Mouse (Mus musculus) naive thymus-derived CD4-positive, alpha-beta T cell, adult 2 months (primary cell): Measurements from ENCODE around the gene Ccdc40.

Experiments used
- DNase-seq: peaks from one replicate; pipeline ENCODE4 v3.0.0-alpha.2; 2011; ENCODE audit warnings: low read depth

Gene Ccdc40

DNA sequence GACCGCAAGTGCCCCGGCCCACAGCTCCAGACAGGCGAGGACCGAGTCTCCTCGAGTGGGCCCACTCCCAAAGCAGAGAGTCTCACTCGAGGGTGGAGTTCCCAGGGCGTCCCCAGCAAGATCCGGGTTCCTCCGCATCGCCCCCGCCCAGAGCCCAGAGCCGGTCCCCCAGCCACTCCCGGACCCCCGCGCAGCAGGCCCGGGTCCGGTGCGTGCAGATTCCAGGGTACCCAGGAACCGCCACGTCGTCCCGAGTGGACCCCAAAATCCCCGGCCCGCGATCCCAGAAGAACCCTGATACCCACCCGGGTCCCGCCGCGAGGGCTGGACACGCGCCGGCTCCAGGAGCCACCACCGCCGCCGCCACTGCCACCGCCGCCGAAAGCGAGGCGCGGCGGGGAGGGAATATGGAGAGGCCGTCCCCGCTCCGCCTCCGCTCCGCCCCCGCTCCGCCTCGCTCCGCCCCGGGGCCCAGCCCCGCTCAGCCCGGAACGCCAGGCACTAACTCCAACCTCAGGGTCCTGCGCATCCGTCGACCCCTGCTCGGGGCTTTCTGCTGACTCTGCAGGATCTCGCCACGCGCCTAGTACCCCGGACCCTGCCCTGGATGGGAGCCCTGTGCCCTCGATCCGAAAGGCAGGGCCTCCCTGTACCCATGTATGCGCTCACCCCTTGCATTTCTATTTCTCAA lies at the start of gene Ccdc40, which contains the start of gene Tbc1d16:
Ccdc40 (plus strand) TSS at position 482 of the 691 bp plus-strand sequence.
Tbc1d16 (minus strand) TSS at position 409 of the 691 bp plus-strand sequence.
- DNase-seq, result peak; percentile 80

DNA sequence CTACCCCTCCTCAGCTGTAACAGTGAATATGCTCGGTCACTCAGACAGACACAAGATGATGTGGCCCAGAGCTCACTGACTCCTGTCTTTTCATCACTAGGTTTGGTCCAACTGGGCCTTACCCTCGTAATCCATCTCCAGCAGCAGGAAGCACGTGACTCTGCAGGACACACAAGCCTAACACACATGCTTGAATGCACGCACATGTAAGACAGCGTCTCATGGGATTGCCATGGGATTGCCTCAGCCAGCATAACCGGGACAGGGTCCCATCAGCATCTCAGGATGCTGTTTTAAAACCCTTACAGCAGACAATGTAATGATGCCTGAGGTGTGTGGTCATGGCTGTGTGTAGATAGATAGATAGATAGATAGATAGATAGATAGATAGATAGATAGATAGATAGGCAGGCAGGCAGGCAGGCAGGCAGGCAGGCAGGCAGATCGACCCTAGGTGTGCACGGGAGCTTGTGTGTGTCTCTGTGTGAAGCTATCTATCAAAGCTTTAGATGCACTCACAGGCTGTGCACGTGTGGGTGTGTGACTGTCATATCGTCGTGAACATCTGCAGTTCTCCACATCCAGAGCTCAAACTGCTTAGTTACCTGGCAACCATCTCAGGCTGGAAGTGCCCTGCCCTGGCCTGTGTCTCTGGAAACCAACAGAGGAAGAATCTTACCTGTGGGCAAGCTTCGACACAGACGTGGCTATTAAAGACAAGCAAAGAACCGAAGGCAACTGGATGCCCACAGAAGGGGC lies 47.4 kb upstream of the Ccdc40 start:
- DNase-seq, result peak; percentile 41

DNA sequence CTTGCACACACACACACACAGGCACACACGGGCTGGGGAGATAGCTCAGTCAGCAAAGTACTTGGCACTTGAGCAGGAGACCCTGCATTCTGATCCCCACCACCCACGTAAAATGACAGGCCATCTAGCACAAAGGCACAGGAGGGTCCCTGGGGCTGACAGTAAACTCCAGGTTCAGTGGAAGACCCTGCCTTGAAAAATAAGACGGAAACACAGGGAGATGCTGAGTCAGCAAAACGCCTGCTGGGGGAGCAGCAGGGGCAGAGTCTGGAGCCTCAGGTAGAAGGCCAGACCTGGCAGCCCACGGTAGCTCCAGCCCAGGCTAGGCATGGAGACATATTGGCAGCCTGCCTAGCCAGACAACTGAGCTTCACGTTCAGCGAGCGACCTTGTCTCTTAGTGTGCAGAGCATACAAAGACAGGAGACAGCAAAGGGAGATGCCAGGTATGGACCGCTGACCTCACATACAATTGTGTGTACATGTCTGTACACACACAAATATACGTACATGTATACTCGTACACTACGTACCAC lies 46.4 kb upstream of the Ccdc40 start:
- DNase-seq, result no peak

DNA sequence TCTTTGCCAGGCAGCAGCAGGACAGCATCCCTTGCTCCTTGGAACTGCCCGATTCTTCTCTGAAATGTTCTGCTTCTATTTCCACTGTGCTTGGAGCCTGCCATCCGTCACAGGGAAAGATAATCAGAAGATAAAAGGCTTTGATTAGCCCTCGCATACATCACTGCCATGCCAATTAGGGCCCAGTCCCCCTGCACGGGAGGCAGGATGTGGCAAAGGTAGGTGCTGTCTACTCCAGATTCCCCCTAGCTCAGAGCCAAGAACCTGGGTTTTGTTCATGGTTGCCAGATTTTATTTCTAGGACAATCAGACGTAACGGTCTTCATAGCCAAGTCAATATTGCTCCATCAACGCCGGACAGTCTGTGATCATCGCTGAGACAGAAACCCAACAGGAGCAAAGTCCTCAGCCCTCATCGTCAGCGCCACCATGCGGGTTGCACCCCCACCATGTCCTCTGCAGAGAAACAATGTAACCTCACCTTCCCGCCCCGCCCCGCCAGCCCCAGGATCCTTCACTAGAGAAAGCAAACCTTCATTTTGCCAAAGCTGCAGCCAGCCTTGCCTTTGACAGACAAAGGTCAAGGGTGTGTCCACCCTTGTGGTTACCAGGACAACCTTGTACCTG lies 44.6 kb upstream of the Ccdc40 start:
- peak; percentile 61 for DNase-seq

DNA sequence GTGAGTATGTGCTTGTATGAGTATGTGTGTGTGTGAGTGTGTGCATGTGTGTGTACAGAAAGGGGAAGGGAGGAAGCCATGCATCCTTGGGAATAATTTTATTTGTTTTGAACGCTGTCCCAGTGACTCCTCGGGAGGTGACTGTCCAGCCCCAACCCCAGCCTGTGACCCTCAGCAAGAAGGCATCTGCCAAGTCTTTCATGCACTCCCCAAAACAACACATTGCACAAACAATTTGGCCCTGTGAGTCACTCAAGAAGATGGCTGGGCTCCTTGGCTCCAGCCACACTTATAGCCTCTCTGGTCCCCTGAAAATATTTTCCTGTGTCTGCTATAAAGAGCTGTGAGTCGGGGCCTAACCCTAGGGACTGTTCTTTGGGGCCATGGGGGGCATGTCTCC lies 42.0 kb upstream of the Ccdc40 start:
- no peak for DNase-seq

DNA sequence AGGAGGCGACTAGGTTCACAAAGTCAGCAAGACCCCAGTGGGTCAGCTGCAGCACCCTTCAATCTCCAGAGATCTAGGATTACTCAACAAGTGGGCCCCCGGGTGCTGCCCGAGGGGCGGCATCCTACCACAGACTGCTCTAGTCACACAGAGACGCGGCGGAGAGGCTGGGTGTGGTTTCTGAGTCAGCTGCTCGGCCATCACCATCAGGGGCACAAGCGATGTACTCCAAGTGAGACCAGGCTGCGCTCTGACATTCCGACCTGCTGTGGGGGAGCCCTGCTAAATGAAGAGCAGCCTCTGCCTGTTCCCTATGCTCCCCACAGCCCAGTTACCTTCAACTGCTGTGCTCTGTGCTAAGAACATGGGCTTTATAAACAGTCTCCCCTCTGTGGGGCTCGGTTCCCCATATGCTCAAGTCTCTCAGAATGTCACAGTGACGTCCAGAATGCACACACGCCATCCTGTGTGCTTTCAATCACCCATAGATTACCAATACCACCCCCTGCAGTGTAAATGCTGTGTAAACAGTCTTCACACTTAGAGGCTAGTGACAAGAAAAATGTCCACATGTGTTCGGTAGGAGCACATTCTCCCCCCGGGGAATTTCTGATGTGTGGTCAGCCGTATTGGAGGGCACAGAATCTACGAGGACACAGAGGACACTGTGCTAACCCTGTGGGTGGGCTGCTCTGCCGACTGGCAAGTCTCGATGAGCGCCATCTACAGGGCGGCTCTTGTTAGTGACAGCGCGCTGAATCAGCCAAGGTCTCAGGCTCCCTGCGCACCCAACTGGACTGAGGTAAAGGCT lies 41.2 kb upstream of the Ccdc40 start:
- peak; percentile 89 for DNase-seq

DNA sequence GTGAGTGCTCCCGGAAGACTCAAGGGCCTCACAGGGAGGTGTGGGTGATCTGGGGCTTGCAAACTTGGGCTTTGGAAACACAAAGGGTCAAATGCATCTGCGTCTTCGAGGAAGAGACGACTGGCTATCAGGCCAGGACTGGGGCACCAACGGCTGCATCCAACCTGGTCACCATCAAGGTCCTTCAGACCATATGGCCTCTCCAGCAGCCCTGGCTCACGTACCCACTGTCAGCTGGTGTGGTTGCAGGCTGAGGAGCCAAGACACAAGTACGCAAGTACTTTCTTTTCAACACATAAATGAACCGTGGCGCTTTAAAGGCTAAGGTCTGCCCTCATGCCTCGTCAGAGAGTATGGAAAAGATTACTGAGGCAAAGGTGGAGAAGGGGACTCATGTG lies 40.6 kb upstream of the Ccdc40 start:
- no peak for DNase-seq

DNA sequence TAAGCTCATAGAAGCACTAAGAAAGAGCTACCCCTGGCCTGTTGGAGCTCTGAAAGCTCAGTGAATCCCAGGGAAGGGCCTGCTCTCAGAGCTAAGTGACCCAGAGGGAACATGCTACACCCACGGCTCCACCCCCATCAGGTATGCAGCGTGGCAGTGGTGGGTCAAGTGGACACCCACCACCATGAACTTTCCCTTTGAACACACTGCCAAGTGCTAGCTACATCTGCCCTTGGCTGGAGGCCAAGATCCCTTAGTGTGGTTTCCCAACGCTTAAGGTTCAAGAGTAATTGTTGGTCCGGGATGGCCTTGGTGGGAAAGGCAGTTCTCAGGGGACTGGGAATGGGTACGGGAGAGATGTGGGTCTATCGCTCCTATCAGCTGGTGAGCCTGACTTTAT lies 40.0 kb upstream of the Ccdc40 start:
- peak; percentile 26 for DNase-seq

DNA sequence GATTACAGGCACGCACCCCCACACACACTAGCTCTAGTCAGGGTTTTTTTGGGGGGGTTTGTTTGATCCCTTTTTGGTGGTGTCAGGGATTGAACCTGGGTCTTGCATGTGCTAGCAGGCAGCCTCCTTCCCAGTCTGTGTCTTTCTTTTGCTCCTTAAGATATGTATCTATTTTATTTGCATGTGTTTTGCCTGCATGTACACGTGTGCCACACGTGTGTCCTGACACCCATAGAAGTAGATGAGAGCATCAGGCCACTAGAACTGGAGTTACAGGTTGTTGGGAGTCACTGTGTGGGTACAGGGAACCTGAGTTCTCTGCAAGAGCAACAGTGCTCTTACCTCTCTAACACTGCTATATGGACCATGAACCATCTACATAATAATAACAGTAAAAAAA lies 39.1 kb upstream of the Ccdc40 start:
- DNase-seq, result peak; percentile 29

DNA sequence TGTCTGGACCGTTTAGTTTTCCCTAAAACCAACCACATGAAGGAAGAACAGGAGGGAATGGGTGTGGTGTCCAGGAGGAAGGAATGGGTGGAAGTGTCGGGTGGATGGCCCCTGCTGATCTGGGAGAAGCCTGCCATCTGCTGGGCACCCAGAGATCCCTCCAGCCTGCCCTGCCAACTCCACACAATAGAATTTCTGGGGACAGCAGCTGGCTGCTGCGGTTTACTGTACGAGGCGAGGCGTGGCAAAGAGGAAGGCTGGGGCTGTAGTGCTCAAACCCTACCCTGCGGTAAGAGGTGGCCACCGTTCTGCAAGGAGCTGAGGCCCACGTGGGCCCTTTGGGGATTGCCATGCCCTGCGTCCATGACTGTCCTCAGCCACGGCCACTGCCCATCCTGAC lies 37.9 kb upstream of the Ccdc40 start:
- DNase-seq, result peak; percentile 80

DNA sequence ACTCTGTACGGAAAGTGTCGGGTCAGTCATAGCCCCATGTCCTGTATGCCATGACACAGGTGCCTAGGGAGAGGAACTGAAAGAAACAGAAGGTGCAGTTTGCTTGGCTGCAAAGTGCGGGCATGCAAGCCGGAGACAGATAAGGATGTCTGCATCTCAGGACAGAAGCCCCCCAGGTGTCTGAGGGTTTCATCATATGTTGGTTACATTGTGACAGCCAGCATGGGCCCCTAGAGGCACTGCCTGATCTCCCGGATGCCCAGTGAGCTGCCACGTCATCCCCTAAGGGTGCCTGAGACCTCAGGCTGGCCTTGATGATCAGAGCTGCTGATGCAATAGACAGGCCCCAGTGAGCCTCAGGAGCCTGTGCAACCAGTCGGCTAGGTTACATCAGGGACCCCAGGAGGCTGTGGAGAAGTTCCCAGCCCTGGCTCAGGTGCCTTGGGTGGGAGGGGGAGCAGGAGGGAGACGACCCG lies 36.7 kb upstream of the Ccdc40 start:
- no peak for DNase-seq

DNA sequence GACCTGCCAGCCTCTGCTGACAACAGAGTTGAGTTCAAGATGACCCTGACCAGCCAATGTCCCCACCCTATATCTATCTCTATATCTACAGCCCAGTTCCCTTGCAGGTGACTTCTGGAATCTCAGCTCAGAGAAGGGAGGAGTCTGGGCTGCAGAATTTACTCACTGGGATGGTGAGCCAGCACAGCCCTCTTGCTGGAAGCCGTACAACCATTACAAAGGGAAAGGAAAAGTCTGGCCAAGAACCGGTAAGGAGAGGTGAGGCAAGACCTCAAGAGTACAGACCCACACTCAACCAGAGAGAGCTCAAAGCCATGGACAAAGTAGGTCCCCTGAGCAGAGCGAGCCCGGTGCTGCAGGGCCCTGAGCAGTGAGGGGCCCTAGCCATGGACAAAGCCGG lies 36.2 kb upstream of the Ccdc40 start:
- no peak for DNase-seq

DNA sequence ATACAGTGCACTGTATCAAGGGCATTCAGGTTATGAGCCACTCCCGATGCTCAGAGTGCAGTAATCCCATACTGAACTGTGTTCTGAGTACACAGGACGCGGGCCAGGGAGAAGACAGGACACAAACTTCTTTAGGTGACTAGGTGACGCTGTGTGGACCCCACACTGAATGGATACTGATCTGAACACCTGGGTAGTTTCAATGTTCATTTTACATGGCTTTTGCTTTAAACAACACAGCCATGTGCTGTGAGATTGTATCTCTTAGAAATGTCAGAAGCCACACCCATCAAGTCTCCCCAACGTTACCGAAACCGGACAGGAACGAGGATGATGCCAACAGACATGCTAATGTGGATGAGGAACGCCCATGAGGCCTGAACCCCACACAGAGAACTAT lies 35.8 kb upstream of the Ccdc40 start:
- DNase-seq, result no peak

DNA sequence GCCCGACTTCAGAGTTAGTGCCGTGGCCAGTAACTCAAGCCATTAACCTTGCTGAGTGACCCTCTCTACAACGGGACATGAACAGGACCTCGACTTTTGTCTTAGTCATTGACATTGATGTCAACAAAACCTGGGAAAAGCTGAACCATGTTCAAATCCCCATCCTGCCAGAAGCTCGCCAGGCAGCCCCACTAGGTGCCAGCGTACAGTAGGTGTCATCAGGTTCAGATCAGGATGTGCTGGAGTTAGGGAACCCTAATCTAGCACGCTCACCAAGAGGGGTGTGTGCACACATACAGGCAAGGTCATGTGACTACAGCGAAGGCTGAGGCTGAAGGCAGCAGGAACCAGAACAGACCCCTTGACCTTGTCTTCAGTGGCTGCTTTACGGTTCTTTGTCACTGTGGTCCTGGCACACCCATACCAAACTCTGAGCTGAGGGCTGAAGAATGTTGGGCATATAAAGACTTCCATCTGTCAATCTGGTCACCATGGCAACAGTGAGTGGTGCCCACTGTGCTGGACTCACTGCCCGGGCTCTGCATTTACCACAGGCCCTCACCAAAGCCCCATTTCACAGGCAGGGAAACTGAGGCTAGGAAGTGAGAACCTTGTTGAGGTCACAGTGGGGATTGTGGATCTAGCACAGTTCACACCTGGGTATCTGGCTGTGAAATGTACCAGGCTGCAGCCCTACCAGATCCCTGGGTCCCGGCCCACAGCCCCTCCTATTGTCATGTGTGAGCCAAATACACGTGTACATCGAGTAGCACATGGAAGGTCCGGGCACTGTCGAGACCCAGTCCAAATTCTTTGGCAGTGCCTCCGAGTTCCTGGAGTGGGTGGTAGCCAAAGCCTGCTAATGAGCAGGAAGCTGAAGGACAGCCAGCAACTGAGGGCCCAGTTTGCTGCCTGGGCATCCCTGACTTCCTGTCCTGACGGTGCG lies 30.5 kb upstream of the Ccdc40 start:
- DNase-seq, result no peak

DNA sequence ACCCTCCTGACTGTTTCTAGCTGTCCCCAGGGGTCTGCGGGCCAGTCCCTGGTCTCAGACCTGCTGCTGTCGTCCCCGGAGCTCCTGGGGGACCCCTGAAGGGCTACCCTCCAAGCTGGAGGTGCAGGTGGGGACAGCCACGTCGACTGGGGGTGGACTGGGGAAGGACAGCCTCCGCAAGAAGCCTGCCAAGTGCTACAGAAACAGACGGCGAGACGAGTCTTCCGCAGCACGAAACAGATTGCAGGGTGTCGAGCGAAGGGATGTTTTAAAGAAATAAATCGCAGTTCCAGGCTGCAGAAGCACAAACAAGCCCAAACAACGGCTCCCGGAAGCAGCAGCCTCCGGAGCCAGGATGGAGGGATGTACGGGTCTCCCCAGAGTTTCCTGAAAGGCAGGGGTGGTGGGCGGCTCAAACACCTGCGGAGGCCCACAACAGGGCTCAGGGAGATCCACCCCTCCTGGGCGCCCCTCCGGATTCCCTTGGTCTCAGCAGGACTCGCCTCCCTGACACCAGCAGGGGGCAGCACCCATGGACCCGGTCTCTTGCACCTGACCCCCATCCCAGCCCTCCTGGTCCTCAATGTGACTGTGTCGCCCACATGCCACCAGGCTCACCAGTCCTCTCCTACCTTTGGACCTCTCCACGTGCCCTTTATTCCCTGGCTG lies 29.7 kb upstream of the Ccdc40 start:
- DNase-seq, result peak; percentile 62

DNA sequence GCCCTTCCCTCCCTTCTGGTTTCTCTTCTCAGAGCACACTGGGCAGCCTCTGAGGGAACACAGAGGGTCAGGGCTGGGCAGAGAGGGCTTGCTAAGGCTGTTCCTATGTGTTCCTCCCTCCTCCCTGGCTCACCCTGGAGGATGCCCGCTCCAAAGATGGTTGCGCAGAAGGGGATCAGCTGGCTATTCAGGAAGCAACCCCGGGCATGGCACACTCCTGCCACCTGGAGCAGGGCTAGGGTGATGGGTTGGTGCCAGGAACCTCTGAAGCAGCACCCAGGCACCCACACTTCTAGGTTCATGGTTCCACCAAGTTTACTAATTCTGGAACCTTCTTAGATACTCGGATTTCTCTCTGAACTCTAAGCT lies 29.2 kb upstream of the Ccdc40 start:
- DNase-seq, result no peak

DNA sequence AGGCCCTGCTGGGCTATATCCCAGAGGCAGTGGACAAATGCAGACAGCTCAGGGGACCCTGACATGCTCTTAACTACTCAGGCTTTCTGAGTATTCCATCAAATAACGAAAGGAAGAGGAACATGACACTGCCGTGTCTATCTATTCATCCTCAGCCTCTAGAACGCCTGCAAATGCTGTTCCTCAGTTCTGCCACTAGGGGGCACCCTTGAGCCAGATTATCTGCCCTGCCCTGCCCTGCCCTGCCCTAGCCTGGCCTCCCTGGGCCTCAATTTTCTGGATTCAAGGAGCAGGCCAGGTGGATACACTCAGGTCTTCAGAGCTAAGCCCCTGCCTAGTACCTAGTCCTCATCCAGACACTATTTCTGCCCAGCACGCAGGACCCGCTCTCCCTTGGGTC lies 24.9 kb upstream of the Ccdc40 start:
- peak; percentile 56 for DNase-seq

DNA sequence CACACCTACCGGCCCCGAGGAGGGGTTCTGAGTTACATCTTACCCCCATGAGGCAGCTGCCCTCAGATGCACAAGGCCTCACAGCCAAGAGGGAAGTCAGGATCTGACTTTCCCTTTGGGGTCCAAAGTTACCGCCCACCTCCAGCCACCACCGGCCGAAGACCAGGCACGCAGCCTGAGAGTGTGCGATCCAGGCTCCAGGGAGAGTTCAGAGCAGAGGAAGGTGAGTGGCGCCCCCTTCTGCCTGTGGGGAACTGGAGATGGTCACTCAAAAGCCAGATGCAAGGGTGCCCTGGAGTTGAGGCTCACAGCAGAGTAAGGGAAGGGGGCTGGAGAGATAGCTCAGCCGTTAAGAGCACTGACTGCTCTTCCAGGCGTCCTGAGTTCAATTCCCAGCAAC lies 22.6 kb upstream of the Ccdc40 start:
- no peak for DNase-seq

DNA sequence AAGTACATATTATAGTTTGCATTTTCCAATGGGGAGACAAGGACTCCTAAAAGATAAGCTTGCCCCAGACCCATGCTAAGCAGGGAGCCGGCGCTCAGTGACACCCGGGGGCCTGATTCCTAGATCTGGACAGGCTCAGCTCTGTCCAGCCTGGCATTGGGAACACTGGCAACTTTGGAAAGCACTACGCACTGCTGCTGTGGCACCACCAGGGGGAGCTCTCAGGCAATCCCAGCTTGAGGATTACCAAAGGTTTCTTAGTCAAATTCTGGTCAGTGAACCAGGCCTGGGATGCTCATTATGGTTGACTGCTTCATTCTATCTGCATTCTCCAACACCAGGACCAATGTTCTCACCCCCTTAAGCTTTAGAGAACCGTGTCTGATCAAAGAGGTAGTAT lies 21.8 kb upstream of the Ccdc40 start:
- DNase-seq, result peak; percentile 74

DNA sequence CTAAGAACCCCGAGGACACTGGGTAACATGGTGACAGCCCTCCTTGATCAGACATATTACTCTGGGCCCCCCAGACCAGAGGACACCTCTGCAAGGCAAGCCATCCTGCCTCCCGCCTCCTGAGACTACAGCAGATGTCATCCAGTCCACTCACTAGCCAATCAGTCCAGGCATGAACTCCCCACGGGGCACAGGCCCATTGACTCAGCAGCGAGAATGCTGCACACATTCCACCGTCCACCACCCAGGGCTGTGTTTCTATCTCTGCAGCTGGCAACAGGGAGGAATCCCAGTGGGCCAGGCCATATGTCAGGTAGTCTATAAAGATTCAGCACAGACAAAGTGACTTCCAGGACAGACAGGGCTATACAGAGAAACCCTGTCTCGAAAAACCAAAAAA lies 20.4 kb upstream of the Ccdc40 start:
- DNase-seq, result no peak
